Mouse (Mus musculus) kidney, postnatal 4 days (tissue): Measurements from ENCODE around the gene Cacng3.

Experiments used
- DNase-seq, 2 experiments: peaks; one replicate each; pipeline ENCODE4 v3.0.0; 2021; ENCODE audit warnings: mixed read lengths in 2 of 2

Cacng3 gene

GRCm38 (mm10) chr7:122723358-122723876 is 53.1 kb downstream of the Cacng3 start:
- peak in 1 of 2 experiments; percentile 4 for DNase-seq

- no peak for DNase-seq
Measured at GRCm38 (mm10) chr7:122726376-122726775, 56.1 kb downstream of the Cacng3 start.

- DNase-seq = no peak
Measured at GRCm38 (mm10) chr7:122728186-122728585, 57.9 kb downstream of the Cacng3 start.

GRCm38 (mm10) chr7:122728846-122729245 is 58.6 kb downstream of the Cacng3 start:
- DNase-seq = peak; percentile 55 to 64

GRCm38 (mm10) chr7:122735323-122735722 is 65.0 kb downstream of the Cacng3 start:
- DNase-seq = no peak

GRCm38 (mm10) chr7:122738541-122738940 is 68.2 kb downstream of the Cacng3 start:
- DNase-seq = no peak

DNA sequence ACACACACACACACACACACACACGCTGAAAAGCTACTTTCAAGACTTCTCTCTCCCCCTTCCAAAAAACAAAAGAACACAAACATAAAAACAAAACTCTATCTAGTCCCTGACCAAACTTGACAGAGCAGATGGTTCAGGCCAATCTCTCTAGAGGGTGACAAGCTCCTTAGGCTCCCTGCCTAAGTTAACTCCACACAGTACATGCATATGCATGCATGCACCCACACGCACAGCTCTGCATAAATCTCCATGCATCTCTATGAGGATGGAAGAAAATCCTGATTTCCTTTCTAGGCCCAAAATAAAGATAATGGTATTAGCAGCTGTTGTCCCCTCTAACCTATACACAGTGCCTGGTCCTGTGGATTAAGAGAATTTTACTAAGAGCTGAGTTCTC is 70.4 kb downstream of the Cacng3 start:
- DNase-seq = no peak

DNA sequence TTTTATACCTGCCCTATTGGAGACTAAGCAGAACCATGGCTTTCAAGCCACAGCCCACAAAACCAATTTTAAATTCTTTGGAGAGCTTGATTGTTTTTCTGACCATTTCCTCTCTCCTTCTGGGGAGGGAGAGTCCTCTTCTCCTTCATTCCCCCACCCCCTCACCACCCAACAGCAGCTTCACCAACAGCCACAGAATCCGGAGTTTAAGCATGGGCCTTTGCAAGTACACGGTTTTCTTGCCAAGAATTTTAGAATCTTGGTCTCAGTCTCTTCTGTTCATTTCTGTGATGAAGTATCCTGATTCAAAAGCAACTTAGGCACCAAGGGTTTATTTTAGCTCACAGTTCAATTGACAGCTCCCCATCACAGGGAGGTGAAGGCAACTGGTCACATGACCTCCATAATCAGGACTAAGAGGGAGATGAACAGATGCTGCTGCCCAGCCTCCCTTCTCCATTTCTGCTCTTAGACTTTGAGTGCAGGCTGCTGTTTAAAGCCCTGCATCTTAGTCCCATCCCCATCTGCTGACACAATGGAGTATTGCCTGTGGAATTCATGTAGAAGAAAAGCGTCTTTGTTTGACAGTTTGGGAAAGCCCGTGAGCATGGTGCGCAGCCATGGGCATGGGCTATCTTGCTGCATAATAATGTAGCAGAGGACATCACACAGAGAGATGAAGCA is 85.8 kb downstream of the Cacng3 start:
- no peak for DNase-seq

DNA sequence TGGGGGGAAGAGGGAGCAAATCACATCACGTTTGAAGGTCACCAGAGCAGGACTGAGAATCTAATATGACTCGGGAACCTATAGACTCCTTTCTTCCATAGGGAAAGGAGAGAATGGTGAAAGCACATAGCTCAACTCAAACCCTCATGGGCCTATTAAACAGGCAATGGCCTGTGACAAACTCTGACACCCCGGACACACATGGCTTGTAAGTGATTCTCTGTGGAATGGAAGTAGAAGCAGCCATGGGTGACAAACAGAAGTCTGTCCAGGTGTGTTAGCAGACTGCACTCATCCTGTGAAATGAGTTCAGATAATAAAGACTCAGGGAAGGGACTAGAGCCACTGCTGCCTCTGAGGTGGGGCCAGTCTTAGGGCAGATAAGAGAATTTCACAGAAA is 88.4 kb downstream of the Cacng3 start:
- DNase-seq = no peak

- no peak for DNase-seq
Measured at GRCm38 (mm10) chr7:122764506-122764905, 94.2 kb downstream of the Cacng3 start.

- no peak for DNase-seq
Measured at GRCm38 (mm10) chr7:122768292-122769020, 98.2 kb downstream of the Cacng3 start.

- DNase-seq = no peak
Measured at GRCm38 (mm10) chr7:122779601-122780000, 109.3 kb downstream of the Cacng3 start.

DNA sequence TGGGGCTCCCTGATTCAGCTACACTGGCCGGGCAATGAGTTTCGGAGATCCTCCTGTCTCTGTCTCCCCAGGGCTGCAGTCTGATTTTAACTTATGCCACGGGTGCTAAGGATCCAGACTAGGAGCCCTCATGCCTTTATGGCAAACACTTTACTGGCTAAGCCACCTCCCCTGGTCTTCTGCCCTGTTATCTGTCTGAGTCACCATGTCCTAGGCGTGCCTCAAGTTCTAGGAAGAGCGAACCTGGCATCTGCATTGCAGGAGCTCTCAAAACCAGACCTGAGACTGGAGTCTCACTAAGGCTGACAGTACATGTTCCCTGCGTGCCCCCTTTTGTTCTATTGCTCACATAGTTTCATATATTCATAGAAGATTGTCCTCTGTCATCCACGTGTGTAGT is 119.6 kb downstream of the Cacng3 start:
- no peak for DNase-seq

DNA sequence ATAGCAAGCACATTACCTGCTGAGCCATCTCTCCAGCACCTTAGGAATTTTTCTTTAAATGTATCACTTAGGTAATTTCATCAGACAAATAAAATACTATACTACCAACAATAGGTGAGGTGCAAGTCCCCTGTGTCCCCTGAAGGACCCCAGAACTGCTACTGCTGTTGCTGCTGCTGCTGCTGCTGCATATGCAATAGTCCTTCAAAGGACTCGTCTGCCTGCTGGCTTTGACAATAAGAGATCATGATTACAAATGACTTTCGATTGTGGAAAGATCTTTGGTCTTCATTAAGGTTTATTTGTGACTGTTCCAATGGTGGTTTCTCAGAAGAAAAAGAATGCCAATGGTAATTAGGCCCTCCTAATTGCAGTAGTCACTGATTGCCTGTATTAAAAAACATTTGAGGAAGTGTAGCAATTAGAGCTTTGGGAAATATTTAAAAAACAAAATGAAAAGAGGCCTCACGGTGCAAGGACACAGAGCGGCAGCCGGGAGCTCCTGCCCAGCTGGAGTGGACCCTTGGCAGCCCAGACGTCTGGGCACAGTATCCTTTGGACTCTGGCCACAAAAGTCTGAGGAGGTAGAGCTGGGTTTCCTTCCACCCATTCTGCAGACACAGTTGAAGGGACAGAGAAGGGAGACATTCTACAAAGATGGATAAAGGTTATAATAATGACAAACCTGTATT is 123.5 kb downstream of the Cacng3 start:
- DNase-seq = peak; percentile 6 to 19

GRCm38 (mm10) chr7:122795140-122795539 is 124.8 kb downstream of the Cacng3 start:
- DNase-seq = no peak

DNA sequence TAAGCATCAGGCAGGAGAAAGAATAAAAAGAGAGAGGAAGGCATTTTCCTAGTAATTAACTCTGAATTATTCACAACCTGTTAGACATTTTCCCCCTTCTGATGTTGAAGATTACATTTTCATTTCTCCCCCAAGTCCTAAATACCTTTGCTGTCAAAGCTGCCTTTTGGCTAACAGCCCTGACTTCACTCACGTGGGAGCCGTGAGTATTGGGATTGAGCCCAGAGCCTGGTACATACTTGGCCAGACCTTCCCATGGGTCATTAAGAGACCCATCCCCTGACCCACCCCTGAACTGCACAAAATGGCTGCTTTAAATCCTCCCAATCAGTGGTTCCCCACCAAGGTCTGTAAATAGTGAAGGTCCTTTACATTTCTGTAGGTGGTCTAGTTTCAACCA is 130.5 kb downstream of the Cacng3 start:
- no peak for DNase-seq

DNA sequence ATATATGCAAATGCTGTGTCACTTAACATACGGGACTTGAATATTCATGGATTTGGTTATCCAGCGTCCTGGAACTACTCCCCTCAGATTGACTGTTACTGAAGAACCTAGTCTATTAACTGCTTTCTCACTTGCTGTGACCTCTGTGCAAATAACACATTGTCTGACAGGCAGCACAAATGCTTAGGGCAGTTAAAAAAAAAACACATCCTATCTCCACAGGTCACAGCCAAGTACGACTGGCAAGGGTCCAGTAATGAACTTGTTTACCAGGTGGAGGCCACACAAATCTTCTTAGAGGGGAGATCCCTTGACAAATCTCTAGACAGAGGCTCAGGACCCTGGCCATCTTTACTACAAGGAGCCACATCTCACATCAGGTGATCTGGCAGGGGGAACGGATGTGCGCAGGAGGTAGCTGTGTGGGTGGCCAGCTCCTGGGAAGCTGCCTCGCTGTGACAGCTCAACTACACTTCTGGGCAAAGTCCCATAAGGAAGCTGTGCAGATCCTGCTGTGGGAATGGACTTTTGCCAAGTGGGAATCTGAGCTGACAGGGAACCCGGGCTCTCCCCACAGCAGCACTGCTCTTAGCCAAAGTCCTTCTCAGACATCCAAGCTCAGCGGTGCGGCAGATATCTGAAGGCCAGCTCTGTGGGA is 133.7 kb downstream of the Cacng3 start:
- DNase-seq = peak; percentile 54 to 73

DNA sequence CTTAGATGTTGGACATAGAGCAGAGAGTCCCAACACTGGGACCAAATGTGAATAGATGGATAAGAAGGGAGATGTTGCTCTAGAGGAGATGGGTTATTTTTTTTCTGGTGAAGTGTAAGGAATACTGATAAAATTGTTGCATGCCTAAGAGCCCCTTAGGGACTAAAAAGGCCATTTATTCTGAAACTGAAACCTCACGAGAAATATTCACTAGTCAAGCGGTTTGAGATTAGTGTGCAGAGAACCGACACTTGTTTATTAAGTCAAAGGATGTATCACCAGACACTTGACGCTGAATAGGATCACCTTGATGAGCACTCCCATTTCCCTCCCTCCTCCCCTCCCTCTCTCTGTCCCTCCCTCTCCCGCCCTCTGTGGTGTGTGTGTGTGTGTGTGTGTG is 136.2 kb downstream of the Cacng3 start:
- DNase-seq = no peak

- DNase-seq = peak in 1 of 2 experiments; percentile 6
Measured at GRCm38 (mm10) chr7:122813724-122814123, 143.4 kb downstream of the Cacng3 start.

- DNase-seq = no peak
Measured at GRCm38 (mm10) chr7:122817565-122817964, 147.3 kb downstream of the Cacng3 start.
